Mouse (Mus musculus) forebrain, embryonic 14.5 days (tissue): Measurements from ENCODE around the gene Hbq1b. TPM values are rescaled to one million over a fixed set of nuclear protein-coding genes. Genes with fewer than 3 reads are reported as not detected.
A peak's percentile ranks its signal among the peaks of the same experiment; 100 is the strongest.
"Not testable (repeated sequence)": the region's sequence is repeated elsewhere in the genome, so short reads cannot be mapped to it uniquely, and the experiment has no call there.

Experiments
- ATAC-seq: fragments of 200-750 bp; cut with Nextera tagmentation; 2 replicates; pipeline ENCODE4 v1.8.0; 2017; ENCODE audit warnings: mild to moderate bottlenecking, moderate library complexity
- DNase-seq: peaks from one replicate; pipeline ENCODE4 v3.0.0-alpha.2; 2015; ENCODE audit warnings: low spot score
- H3K27ac ChIP-seq: fragments of 300-500 bp; sonication (generic); 2 replicates; pipeline ENCODE4 v1.5.1; 2014; ENCODE audit warnings: low read depth, mild to moderate bottlenecking, control low read depth, low read length, moderate library complexity
- H3K27me3 ChIP-seq: fragments of 300-500 bp; sonication (generic); replicated peaks from 2 replicates; pipeline ENCODE4 v1.6.1; 2014; ENCODE audit warnings: low read length, control low read depth, mixed read lengths; ENCODE audit not compliant: control insufficient read depth, insufficient read depth
- H3K36me3 ChIP-seq: fragments of 300-500 bp; sonication (generic); 2 replicates; pipeline ENCODE4 v1.6.1; 2014; ENCODE audit warnings: low read length, control low read depth; ENCODE audit not compliant: control insufficient read depth, insufficient read depth
- H3K4me1 ChIP-seq: fragments of 300-500 bp; sonication (generic); 2 replicates; pipeline ENCODE4 v1.6.1; 2014; ENCODE audit warnings: antibody characterized with exemption, low read length, control low read depth; ENCODE audit not compliant: control insufficient read depth, insufficient read depth
- H3K4me2 ChIP-seq: fragments of 300-500 bp; sonication (generic); 2 replicates; pipeline ENCODE4 v1.6.1; 2014; ENCODE audit warnings: mild to moderate bottlenecking, control low read depth, low read length
- H3K4me3 ChIP-seq: fragments of 300-500 bp; sonication (generic); 2 replicates; pipeline ENCODE4 v1.5.1; 2014; ENCODE audit warnings: low read depth, low read length, control low read depth
- H3K9ac ChIP-seq: fragments of 300-500 bp; sonication (generic); 2 replicates; pipeline ENCODE4 v1.6.1; 2014; ENCODE audit warnings: mild to moderate bottlenecking, low read length, control low read depth, moderate library complexity
- H3K9me3 ChIP-seq: fragments of 300-500 bp; sonication (generic); replicated peaks from 2 replicates; pipeline ENCODE4 v1.6.1; 2016; ENCODE audit warnings: low read length, control low read depth, mixed read lengths; ENCODE audit not compliant: control insufficient read depth
- WGBS: fragments of 180-500 bp; shearing (Covaris S2); extraction: QIAGEN DNeasy Blood & Tissue Kit; methylation state at CpG from one replicate; pipeline ENCODE4 v1.1.7; 2014; 5-methylcytosine and 5-hydroxymethylcytosine counted together
- polyA plus RNA-seq: library from polyadenylated mRNA; unstranded; fragments of >200 nt; fragmentation: Nextera tagmentation; extraction: Ambion mirVana; gene quantifications from 2 replicates; pipeline ENCODE4 v1.2.1, GENCODE M21; 2014

Hbq1b gene
- polyA plus RNA-seq, 1 experiment from 2014 or later, result 1.1 TPM

DNA sequence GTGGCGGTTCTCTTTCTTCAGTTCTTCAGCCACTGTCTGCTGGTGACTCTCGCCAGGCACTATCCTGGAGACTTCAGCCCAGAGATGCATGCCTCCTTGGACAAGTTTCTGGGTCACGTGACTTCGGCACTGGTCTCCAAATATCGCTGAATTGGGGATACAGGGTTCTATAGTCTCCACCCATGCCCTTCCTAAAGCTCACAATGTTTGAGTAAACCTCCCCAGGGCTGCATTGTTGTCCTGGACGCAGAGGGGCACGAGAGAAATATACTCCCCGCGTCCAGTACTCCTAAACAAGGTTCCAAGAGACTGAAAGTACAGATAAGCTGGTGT, 694 bp downstream of the Hbq1b start:
- H3K4me3 ChIP-seq, result no peak overlapping the region
- WGBS, result 71% methylated on average over 9 of the region's 9 CpGs

DNA sequence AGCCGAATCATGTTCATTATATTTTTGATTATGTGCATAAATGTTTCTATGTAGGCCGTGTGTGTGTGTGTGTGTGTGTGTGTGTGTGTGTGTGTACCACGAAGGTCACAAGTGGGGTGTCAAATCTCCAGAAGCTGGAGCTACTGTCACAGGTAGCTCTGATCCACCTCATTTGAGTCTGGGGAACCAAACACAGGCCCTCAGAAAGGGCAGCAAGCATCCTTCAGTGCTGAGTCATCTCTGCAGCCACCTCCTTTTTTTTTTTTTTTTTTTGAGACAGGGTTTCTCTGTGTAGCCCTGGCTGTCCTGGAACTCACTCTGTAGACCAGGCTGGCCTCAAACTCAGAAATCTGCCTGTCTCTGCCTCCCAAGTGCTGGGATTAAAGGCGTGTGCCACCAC, 6.1 kb downstream of the Hbq1b start:
- not testable (repeated sequence) for H3K4me1 ChIP-seq, ATAC-seq, H3K9me3 ChIP-seq

More for the DNA sequence above, 694 bp downstream of the Hbq1b start:
- Histone ChIP-seq H3K27me3 (no peaks in the 10 kb centered on the region), H3K4me2 (no peak overlapping the region), H3K27ac (no peak overlapping the region), H3K4me1 (no peaks in the 10 kb centered on the region), H3K36me3 (no peaks in the 10 kb centered on the region), H3K9ac (no peak overlapping the region), H3K9me3 (no peaks in the 10 kb centered on the region)
- DNase-seq (no peak), ATAC-seq (no peak)

DNA sequence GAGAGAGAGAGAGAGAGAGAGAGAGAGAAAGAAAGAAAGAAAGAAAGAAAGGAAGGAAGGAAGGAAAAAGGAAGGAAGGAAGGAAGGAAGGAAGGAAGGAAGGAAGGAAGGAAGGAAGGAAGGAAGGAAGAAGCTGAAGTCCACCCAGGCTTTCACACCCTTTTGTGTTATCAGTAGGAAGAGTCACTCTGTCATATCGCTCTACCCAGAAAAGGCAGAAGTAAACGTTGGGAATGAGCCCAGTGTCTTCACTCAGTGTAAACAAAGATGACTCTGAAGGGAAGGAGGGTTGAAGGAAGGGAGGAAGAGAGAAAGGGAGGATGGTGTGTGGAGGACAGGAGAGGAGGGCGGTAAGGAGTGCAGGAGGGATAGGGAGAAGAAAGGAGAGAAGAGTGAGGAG, 6.7 kb downstream of the Hbq1b start:
- H3K4me1 ChIP-seq, DNase-seq, H3K9ac ChIP-seq, ATAC-seq, H3K27me3 ChIP-seq, H3K4me3 ChIP-seq, H3K9me3 ChIP-seq, H3K4me2 ChIP-seq, H3K36me3 ChIP-seq, H3K27ac ChIP-seq: not testable (repeated sequence)
- WGBS, result 74% methylated on average over 3 of the region's 3 CpGs

More for the DNA sequence above, 6.1 kb downstream of the Hbq1b start:
- DNase-seq, H3K27ac ChIP-seq, H3K36me3 ChIP-seq, H3K4me3 ChIP-seq, H3K4me2 ChIP-seq, H3K9ac ChIP-seq, H3K27me3 ChIP-seq: not testable (repeated sequence)
- WGBS, result 88% methylated on average over 4 of the region's 4 CpGs

DNA sequence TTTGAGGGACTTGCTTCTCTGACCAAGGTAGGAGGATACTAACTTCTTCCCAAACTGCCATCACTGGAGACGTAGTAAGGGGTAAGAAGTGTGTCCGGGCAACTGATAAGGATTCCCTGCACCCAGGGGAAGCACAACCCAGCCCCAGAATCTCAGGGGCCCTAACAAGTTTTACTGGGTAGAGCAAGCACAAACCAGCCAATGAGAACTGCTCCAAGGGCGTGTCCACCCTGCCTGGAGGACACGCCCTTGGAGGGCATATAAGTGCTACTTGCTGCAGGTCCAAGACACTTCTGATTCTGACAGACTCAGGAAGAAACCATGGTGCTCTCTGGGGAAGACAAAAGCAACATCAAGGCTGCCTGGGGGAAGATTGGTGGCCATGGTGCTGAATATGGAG, 9.4 kb downstream of the Hbq1b start, which contains the start of gene Hba-a2:
TSS of gene Hba-a2 (plus strand) at position 287 of the 400 bp plus-strand sequence.
- H3K4me2 ChIP-seq, ATAC-seq, H3K9me3 ChIP-seq, H3K9ac ChIP-seq, H3K27ac ChIP-seq, H3K36me3 ChIP-seq, H3K4me1 ChIP-seq, H3K4me3 ChIP-seq, H3K27me3 ChIP-seq, DNase-seq: not testable (repeated sequence)
- no CpG with 5 or more reads among the region's 4 CpGs for WGBS

DNA sequence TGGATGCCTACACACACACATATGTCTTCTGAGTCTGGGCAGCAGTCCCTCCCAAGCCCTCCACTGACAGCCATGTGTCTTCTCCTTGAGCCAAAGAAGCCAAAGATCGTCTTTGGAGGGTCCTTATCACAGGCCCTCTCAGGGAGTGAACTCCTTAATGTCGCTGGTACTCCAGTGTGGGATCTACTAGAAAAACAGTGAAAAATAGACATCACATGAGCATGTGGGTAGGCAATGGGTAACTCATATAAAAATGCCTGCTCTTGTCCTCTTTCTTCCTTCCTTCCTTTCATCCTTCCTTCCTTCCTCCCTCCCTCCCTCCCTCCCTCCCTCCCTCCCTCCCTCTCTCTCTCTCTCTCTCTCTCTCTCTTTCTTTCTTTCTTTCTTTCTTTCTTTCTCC, 10.7 kb downstream of the Hbq1b start:
- not testable (repeated sequence) for H3K9ac ChIP-seq, H3K27ac ChIP-seq, ATAC-seq, DNase-seq, H3K4me3 ChIP-seq, H3K36me3 ChIP-seq, H3K4me2 ChIP-seq, H3K4me1 ChIP-seq, H3K27me3 ChIP-seq, H3K9me3 ChIP-seq
- 60% methylated on average over 2 of the region's 2 CpGs for WGBS

DNA sequence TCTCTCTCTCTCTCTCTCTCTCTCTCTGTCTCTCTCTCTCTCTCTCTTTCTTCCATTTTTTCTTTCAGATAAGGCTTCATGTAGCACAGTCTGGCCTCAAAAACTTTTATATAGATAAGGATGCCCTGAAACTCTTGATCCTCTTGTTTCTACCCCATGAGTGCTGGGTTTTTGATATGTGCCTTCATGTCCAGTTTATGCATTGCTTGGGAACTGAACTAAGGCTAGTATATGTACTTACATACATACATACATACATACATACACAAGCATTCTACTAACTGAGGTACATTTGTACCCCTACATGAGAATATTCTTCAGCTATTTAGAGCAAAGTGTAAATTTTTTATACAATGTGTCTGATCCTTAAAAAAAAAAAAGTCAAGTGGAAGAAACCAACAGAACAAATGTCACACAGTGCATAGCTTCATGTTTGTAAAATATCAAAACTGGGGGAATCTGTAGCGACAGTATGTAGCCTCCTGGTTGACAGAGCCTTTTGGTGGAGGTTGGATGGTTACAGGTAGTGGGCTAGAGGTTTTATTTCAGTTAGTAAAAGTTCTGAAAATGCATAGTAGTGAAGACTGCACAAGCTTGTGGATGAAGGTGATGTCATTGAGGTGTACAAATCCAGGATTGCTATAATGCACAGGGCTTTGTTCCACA, 11.2 kb downstream of the Hbq1b start:
- H3K4me2 ChIP-seq, result no peak overlapping the region
- H3K27me3 ChIP-seq, result no peaks in the 10 kb centered on the region
- no peak overlapping the region for H3K4me3 ChIP-seq
- H3K36me3 ChIP-seq, result no peaks in the 10 kb centered on the region
- DNase-seq (no peak), ATAC-seq (no peak)
- H3K9ac ChIP-seq, result no peak overlapping the region
- H3K4me1 ChIP-seq, result no peaks in the 10 kb centered on the region
- H3K27ac ChIP-seq, result no peak overlapping the region
- H3K9me3 ChIP-seq, result no peaks in the 10 kb centered on the region
- WGBS, result 85% methylated on average over 1 of the region's 1 CpGs

DNA sequence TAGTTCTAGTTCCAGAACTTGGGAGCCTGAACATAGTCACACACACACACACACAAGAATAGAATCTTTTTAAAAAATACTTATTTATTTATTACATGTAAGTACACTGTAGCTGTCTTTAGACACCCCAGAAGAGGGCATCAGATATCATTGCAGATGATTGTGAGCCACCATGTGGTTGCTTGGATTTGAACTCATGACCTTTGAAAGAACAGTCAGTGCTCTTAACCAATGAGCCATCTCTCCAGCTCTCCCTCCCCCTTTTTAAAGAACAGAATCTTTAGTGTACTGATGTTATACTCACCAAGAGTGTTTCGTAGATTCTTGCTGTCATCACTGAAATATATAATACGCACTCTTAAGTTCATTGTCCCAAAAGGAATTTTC, 11.8 kb downstream of the Hbq1b start:
- H3K9ac ChIP-seq, result no peak overlapping the region
- WGBS, result 97% methylated on average over 2 of the region's 2 CpGs

DNA sequence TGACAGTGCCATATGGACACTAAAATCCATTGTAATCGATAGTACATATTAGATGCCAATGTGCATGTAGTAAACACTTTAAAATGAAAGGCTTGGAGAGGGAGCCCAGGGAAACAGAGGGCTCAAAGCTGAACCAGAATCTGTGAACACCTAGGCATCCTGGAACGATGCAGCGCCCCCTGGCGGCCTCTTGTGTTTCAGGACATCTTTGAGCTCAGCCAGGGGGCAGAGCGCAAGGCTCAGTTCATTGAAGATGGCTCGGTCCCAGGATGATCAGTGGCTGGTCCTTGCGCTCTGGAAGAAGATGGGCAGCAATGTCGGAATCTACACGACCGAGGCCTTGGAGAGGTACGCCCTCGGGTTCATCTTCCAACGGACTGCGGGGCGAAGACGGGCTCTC, 13.1 kb downstream of the Hbq1b start, which contains the start of gene Hbq1a:
TSS of gene Hbq1a (plus strand) at position 205 of the 400 bp plus-strand sequence.
- H3K9ac ChIP-seq, H3K4me1 ChIP-seq, H3K4me3 ChIP-seq, H3K27ac ChIP-seq, H3K36me3 ChIP-seq, H3K27me3 ChIP-seq, H3K9me3 ChIP-seq: not testable (repeated sequence)
- WGBS, result 8% methylated on average over 16 of the region's 16 CpGs
- ATAC-seq (peak; percentile 70), DNase-seq (peak; percentile 59)
- peak within 1 kb of the TSS; percentile 39; the same call in 1 of the 2 replicates for H3K4me2 ChIP-seq

More for the DNA sequence above, 11.8 kb downstream of the Hbq1b start:
- no peak for ATAC-seq
- Histone ChIP-seq H3K9me3 (no peaks in the 10 kb centered on the region), H3K4me3 (no peak overlapping the region), H3K4me1 (no peaks in the 10 kb centered on the region; the same call in 1 of the 2 replicates), H3K36me3 (no peaks in the 10 kb centered on the region), H3K27me3 (no peaks in the 10 kb centered on the region), H3K4me2 (no peak overlapping the region), H3K27ac (no peak overlapping the region)
- no peak for DNase-seq
